Mouse (Mus musculus) adrenal gland, adult 2 months (tissue): ENCODE data around the gene Sugct. TPM values are rescaled to one million over a fixed set of nuclear protein-coding genes. Genes with fewer than 3 reads are reported as not detected.
"Not testable (repeated sequence)": the region's sequence is repeated elsewhere in the genome, so short reads cannot be mapped to it uniquely, and the experiment has no call there.

ENCODE experiments used
- DNase-seq: peaks from one replicate; pipeline ENCODE4 v3.0.0; 2021
- polyA plus RNA-seq: library from polyadenylated mRNA; depleted of rRNA; stranded (reverse); fragments of >200 nt; gene quantifications from 2 replicates; pipeline ENCODE4 v1.2.3, GENCODE M21; 2012; rRNA removed
- total RNA-seq, 2 experiments: library from RNA; stranded (reverse); gene quantifications; 2 replicates each; pipeline ENCODE4 v1.2.3; 2021

The Sugct gene
- total and polyA plus RNA-seq, 3 experiments: 1.5 to 9.0 (median 5.7) TPM

DNA sequence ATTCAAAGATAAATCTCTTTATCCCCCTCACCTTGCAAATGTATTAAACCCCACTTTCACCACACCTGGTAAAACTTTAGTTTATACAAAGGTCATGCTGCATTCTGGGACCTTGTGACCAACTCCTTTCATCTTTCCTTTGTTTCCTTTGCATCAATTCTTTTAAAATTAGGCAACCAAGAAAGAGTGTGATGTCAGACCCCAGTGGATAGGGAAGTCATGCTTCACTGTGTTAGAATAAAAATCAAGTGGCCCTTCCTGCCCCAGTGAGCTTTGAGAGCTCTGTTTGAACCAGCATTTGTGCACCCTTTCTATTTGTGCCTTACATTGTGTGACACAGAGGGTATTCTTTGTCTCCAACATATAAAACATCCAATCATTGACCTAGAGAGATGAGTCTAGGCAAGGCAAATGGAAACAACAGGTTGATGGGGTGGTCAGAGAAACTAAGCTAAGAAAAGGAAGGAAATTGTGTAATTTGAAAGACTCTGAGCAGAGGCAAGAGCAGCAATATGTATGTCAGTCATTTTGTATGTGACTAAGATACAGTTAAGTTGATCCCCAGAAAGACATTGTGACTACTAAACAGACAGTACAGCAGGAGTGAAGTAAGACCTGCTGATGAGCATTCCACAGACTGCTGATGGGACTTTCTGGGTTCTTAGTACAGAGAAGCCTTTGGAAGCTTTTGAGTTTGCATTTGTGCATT is 797.1 kb downstream of the Sugct start:
- DNase-seq: no peak

DNA sequence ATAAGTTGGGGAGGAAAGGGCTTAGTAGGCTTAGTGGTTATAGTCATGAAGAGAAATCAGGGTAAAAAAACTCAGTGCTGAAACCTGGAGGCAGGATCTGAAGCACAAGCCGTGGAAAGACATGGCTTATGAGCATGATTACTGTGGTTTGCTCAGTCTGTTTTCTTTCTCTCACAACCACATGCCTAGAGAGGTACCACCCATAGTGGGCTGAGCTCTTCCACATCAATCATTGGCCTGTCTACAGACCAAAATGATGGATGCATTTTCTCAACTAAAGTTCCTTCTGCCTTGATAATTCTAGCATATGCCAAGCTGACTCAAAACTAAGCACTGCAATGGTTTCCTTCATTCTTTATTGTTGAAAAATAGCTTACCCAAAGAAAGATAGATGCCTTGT is 817.3 kb downstream of the Sugct start:
- DNase-seq: no peak

- DNase-seq: no peak
Observed at GRCm38 (mm10) chr13:16859986-16860385, 835.4 kb downstream of the Sugct start.

- no peak for DNase-seq
Observed at GRCm38 (mm10) chr13:16847236-16847635, 848.1 kb downstream of the Sugct start.

GRCm38 (mm10) chr13:16840994-16841393 is 854.4 kb downstream of the Sugct start:
- DNase-seq: no peak

GRCm38 (mm10) chr13:16838409-16838808 is 856.9 kb downstream of the Sugct start:
- no peak for DNase-seq

DNA sequence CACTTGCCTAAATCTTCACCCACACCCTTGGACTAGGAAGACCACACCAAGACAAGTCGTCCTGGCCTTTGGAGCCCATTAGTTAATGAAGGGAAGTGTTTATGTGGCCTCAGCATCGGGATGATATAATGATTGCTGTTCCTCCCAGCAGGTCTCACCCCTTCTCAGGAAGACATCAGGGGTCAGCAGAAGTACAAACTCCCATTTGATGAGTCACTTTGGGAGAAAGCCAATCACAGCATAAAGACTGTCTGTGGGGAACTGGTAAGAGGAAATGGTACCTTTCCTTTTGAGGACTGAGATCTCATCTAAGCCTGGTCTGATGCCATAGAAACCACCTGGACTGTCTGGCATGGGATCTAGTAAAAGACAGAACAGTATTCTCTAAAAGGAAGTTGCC is 860.2 kb downstream of the Sugct start:
- DNase-seq: no peak

- DNase-seq: no peak
Observed at GRCm38 (mm10) chr13:16833069-16833468, 862.3 kb downstream of the Sugct start.

DNA sequence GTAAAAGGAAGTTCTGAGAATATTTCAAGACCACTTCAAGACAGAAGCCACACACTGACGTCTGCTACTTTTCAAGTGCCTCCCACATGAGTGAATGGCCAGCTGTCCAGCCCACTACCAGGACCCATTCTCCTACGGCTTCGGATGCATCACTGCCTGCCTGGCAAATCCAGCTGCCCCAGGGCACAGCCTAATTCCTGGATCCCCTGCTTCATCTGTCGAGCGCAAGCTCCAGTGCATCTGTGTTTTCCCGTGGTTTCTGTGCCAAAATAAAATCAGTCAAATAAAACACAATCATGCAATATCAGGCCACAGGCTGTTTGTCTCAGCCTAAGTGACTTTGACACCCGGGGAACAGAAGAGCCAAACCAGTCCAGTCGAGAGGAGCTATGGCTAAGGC is 863.5 kb downstream of the Sugct start:
- DNase-seq: no peak

DNA sequence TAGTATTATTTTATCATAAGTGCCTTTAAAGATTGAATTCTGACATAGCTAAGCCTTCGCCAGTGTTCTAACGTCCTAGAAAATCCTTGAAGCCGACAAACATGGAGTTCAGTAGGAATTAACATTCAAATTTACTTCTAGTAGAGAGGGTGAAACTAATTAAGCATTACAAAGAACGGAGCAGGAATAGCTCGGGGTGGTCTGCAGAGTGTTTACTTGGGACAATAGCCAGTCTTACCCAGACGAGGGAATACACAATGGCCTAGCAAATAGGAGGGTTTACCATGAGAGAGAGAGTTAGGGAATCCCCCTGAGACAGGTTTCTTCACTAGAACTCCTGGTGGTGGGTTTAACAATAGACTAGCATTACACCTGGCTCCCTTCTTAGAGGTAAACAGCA is 865.1 kb downstream of the Sugct start:
- DNase-seq: not testable (repeated sequence)

DNA sequence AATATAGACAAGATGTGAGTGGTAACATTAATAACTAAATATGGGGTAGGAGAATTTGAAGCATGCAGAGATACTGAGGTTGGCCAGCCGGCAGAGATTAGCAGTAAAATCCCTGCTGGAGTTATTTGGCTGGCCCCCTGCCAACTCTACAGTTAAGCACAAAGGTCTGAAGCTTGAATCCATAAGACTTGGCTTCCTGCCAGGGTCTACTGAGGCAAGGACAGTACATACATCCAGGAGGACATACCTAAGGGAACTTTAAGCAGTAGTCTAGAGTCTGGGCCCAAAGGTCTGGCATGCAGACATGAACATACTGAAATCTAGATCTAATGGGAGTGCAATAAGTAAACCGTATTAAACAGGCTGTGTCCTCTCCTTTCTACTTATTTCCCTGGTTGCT is 865.8 kb downstream of the Sugct start:
- DNase-seq: no peak

DNA sequence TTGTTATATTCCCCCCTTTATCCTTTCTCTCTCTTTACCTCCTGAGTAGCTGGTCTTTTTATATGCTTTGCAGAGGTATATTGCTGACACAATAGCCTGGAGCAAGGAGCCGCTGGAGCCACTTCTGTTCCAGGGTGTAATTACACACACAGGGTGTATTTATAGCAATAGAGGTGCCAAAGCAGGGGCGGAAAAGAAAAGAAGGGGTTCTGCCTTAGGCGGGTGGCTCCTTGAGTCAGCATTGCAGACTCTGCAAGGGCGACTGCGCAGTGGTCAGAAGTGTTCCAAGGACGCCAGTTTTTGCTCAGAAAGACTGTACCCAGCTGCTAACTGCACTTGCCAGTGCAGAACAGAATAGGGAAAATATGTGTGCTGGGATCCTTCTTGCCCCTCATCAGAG is 869.7 kb downstream of the Sugct start:
- DNase-seq: no peak

DNA sequence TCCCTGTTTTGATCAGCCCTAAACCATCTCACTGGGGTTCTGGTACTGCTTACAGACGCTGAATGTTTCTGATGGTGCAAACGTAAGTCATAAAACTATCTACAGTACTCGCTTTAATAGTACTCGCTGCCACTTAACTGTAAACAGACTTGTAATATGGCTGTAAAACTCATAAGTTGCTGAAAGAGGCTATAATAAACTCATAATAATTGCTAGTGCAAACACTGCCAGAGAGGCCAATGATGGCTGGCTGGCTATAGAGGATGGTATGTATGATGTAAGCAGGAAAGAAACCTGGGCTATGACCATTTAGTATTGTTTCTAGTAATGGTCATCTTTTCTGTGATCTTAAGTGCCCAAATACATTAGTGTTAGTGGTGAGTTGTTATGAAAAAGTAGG is 873.6 kb downstream of the Sugct start:
- no peak for DNase-seq

DNA sequence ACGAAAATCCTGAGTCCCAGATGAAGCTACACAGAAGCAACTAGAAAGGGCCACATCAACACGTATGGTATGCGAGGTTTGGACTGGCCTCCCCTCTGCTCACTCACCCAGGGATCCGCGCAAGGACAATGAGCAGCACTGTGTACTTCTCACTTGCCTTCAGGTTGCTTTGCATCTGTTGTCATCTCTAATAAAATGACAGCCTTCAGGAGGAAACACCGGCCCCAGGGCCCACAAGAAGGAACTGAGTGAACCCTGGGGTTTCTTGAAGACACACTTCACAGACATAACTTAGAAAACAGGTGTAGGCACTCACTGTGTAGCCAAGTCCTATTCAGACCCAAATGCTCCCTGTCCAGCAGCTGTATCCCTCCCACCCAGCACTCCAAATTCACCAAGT is 877.9 kb downstream of the Sugct start:
- no peak for DNase-seq

- DNase-seq: no peak
Observed at GRCm38 (mm10) chr13:16816747-16817146, 878.6 kb downstream of the Sugct start.

- DNase-seq: no peak
Observed at GRCm38 (mm10) chr13:16812268-16812667, 883.1 kb downstream of the Sugct start.

Other genes with a start within 250 kb of the Sugct start
- 10 to 100 TPM; 19.1 to 24.6 TPM for gene Mplkip, start 361 bp downstream of the Sugct start, total RNA-seq
- gene Mplkip, start 361 bp downstream of the Sugct start, polyA plus RNA-seq: 22.7 and 24.9 TPM in 2 replicates
- 10 to 100 TPM; 48.8 to 78.8 TPM for gene Cdk13, start 109.5 kb upstream of the Sugct start, total RNA-seq
- 105 and 130 TPM in 2 replicates for gene Cdk13, start 109.5 kb upstream of the Sugct start, polyA plus RNA-seq
- gene Rala, start 248.7 kb upstream of the Sugct start, total RNA-seq: 10 to 100 TPM; 55.0 to 70.7 TPM
- gene Rala, start 248.7 kb upstream of the Sugct start, polyA plus RNA-seq: 22.2 and 22.8 TPM in 2 replicates